27 mouse cellular contexts compared by ENCODE assay signal in genomic region chr3:121462782-121463181, GRCm38 (mm10). TPM values are rescaled to one million over a fixed set of nuclear protein-coding genes. Genes with fewer than 3 reads are reported as not detected.
A peak's percentile ranks its signal among the peaks of the same experiment; 100 is the strongest.
DNase-seq lines count a peak whose midpoint lies in the region; ATAC-seq lines count a peak whose summit lies in the region.
"Had no signal": no experiment of that assay in that cellular context is flagged by ENCODE, and none has a peak within 500 bp of the region (broad histone marks: within the 10 kb centered on the region; RNA-seq: fewer than 3 reads in every experiment).

No protein-coding gene starts in this region.

- no peaks in the 10 kb centered on the region for H3K27me3 ChIP-seq in embryonic facial prominence, embryonic 15.5 days
- no peaks in the 10 kb centered on the region for H3K27me3 ChIP-seq in stomach, embryonic 16.5 days (ENCODE audit: control insufficient read depth, insufficient read depth, low read length)
- H3K27me3 ChIP-seq in hindbrain, embryonic 13.5 days = no peaks in the 10 kb centered on the region
- H3K27me3 ChIP-seq: forebrain, embryonic 12.5 days; forebrain, embryonic 15.5 days; heart, embryonic 13.5 days; hindbrain, embryonic 15.5 days had no signal

- DNase-seq in urinary bladder, postnatal 36 days (ENCODE audit: low spot score in 2 of 2) = peak; percentile 35 to 39
- DNase-seq in urinary bladder, adult 2 months (ENCODE audit: low spot score) = no peak
- DNase-seq: adrenal gland, adult 8-10 months; adrenal gland, postnatal 25 days; cerebellum, adult 11-12 months; cerebellum, adult 8-10 months; cerebellum, postnatal 10 days; cerebellum, postnatal 36 days; embryo, embryonic 11 days; gastrocnemius, postnatal 10 days; gastrocnemius, postnatal 36 days; heart, adult 2 months; heart, postnatal 14 days; heart, postnatal 4 days had no signal

- peaks cover 27% of the 10 kb centered on the region for H3K36me3 ChIP-seq in embryonic facial prominence, embryonic 15.5 days
- no peaks in the 10 kb centered on the region; the same call in 1 of the 2 replicates for H3K36me3 ChIP-seq in stomach, embryonic 16.5 days (ENCODE audit: control insufficient read depth, insufficient read depth, low read length)
- peaks cover 26% of the 10 kb centered on the region for H3K36me3 ChIP-seq in hindbrain, embryonic 13.5 days

- H3K9ac ChIP-seq in embryonic facial prominence, embryonic 15.5 days = no peak overlapping the region
- no peak overlapping the region for H3K9ac ChIP-seq in stomach, embryonic 16.5 days (ENCODE audit: low read length)
- H3K9ac ChIP-seq in hindbrain, embryonic 13.5 days = no peak overlapping the region
- H3K9ac ChIP-seq: forebrain, embryonic 12.5 days; forebrain, embryonic 15.5 days; heart, embryonic 13.5 days; hindbrain, embryonic 15.5 days had no signal

- H3K27ac ChIP-seq in embryonic facial prominence, embryonic 15.5 days (replicated peaks) = 0 out of 2 replicates have a peak overlapping the region, but pooled peaks have one; percentile 22
- peak overlapping the region; percentile 30; the same call in 1 of the 2 replicates for H3K27ac ChIP-seq in stomach, embryonic 16.5 days (ENCODE audit: low read length)
- no peak overlapping the region for H3K27ac ChIP-seq in hindbrain, embryonic 13.5 days
- H3K27ac ChIP-seq: forebrain, embryonic 12.5 days; forebrain, embryonic 15.5 days; heart, adult 2 months; heart, embryonic 10.5 days; heart, embryonic 13.5 days; hindbrain, embryonic 15.5 days had no signal

- H3K9me3 ChIP-seq in embryonic facial prominence, embryonic 15.5 days (replicated peaks) = no peaks in the 10 kb centered on the region
- H3K9me3 ChIP-seq in stomach, embryonic 16.5 days (replicated peaks; ENCODE audit: control insufficient read depth, low read length) = no peaks in the 10 kb centered on the region
- no peaks in the 10 kb centered on the region for H3K9me3 ChIP-seq in hindbrain, embryonic 13.5 days
- H3K9me3 ChIP-seq: forebrain, embryonic 12.5 days; forebrain, embryonic 15.5 days; heart, embryonic 10.5 days; heart, embryonic 13.5 days; hindbrain, embryonic 15.5 days had no signal

- no peak overlapping the region for H3K4me3 ChIP-seq in embryonic facial prominence, embryonic 15.5 days (replicated peaks)
- no peak overlapping the region for H3K4me3 ChIP-seq in stomach, embryonic 16.5 days (replicated peaks; ENCODE audit: low read length)
- no peak overlapping the region for H3K4me3 ChIP-seq in hindbrain, embryonic 13.5 days
- H3K4me3 ChIP-seq: erythroblast, embryonic 14.5 days; forebrain, embryonic 12.5 days; forebrain, embryonic 15.5 days; heart, adult 2 months; heart, embryonic 10.5 days; heart, embryonic 13.5 days; hindbrain, embryonic 15.5 days had no signal

- WGBS in embryonic facial prominence, embryonic 15.5 days = 66% methylated on average over 3 of the region's 3 CpGs
- 79% methylated on average over 3 of the region's 3 CpGs for WGBS in stomach, embryonic 16.5 days
- 90% methylated on average over 3 of the region's 3 CpGs for WGBS in hindbrain, embryonic 13.5 days

- H3K4me2 ChIP-seq in embryonic facial prominence, embryonic 15.5 days (replicated peaks) = no peak overlapping the region
- H3K4me2 ChIP-seq in stomach, embryonic 16.5 days (ENCODE audit: low read depth, low read length) = no peak overlapping the region
- no peak overlapping the region for H3K4me2 ChIP-seq in hindbrain, embryonic 13.5 days
- H3K4me2 ChIP-seq: forebrain, embryonic 12.5 days; forebrain, embryonic 15.5 days; heart, embryonic 13.5 days; hindbrain, embryonic 15.5 days had no signal

- H3K4me1 ChIP-seq in embryonic facial prominence, embryonic 15.5 days = peaks cover 39% of the 10 kb centered on the region
- peaks cover 9% of the 10 kb centered on the region; the same call in 1 of the 2 replicates for H3K4me1 ChIP-seq in stomach, embryonic 16.5 days (ENCODE audit: control insufficient read depth, insufficient read depth, low read length)
- H3K4me1 ChIP-seq in hindbrain, embryonic 13.5 days (replicated peaks) = peaks cover 21% of the 10 kb centered on the region
- H3K4me1 ChIP-seq: hindbrain, embryonic 15.5 days had no signal

- ATAC-seq in embryonic facial prominence, embryonic 15.5 days (ENCODE audit: insufficient number of reproducible peaks, low FRiP score, low TSS enrichment, low read depth) = no peak
- no peak for ATAC-seq in stomach, embryonic 16.5 days (ENCODE audit: insufficient read depth, low FRiP score)
- ATAC-seq in erythroblast, adult 5-6 weeks (replicated peaks; ENCODE audit: low FRiP score, poor library complexity, severe bottlenecking) = no peak
- no peak for ATAC-seq in hindbrain, embryonic 13.5 days (ENCODE audit: low FRiP score)
- ATAC-seq: activated CD4-positive, CD25-positive, alpha-beta regulatory T cell, adult 4 months; CD4-positive, CD25-positive, alpha-beta regulatory T cell, adult 4 months; forebrain, embryonic 15.5 days had no signal

RNA-seq across cellular contexts. Expression of gene Cnn3, which starts 36.5 kb away (rescaled TPM):
- polyA plus RNA-seq in urinary bladder, adult 2 months (2012; rRNA removed) = 427 and 481 TPM in 2 replicates
- 844 and 852 TPM in 2 replicates for polyA plus RNA-seq in embryonic facial prominence, embryonic 15.5 days (2015; fragmentation: Nextera tagmentation; extraction: Ambion mirVana)
- polyA plus RNA-seq in stomach, embryonic 16.5 days (2015; fragmentation: Nextera tagmentation; extraction: Ambion mirVana) = 525 and 535 TPM in 2 replicates
- 16.9 and 34.3 TPM in 2 replicates for total RNA-seq in erythroblast, adult 5-6 weeks (2015; ENCODE audit: low replicate concordance)
- 1.1 and 6.4 TPM in 2 replicates for total RNA-seq in erythroblast, adult 5-6 weeks (2017; ENCODE audit: low replicate concordance)
- polyA plus RNA-seq in hindbrain, embryonic 13.5 days (2015; fragmentation: Nextera tagmentation; extraction: Ambion mirVana) = 633 and 654 TPM in 2 replicates
- total RNA-seq: MEL had no signal
